ENCODE assay signal across 8 mouse cellular contexts in genomic region chr19:4865147-4865546, GRCm38 (mm10). TPM values are rescaled to one million over a fixed set of nuclear protein-coding genes. Genes with fewer than 3 reads are reported as not detected.
DNase-seq lines count a peak whose midpoint lies in the region; ATAC-seq and TF ChIP-seq lines count a peak whose summit lies in the region.

No protein-coding gene starts in this region.

- 3% methylated on average over 17 of the region's 17 CpGs for WGBS in forebrain, embryonic 14.5 days
- WGBS in neural tube, embryonic 13.5 days, result 9% methylated on average over 17 of the region's 17 CpGs

- no peak for TF ChIP-seq EP300 in CH12.LX (IDR thresholded peaks at IDR 0.05; ENCODE audit: low read length)

- H3K4me1 ChIP-seq in CH12.LX (ENCODE audit: control insufficient read depth in 1 of 2, insufficient read depth in 2 of 2), result peaks cover 0 to 3% of the 10 kb centered on the region in 2 experiments; a peak in 1 of 4 replicates
- H3K4me1 ChIP-seq in forebrain, embryonic 14.5 days (ENCODE audit: control insufficient read depth, insufficient read depth, low read length), result no peaks in the 10 kb centered on the region
- peaks cover 4% of the 10 kb centered on the region; the same call in 1 of the 2 replicates for H3K4me1 ChIP-seq in neural tube, embryonic 13.5 days (replicated peaks)

- no peak for TF ChIP-seq CTCF in CH12.LX (conservative IDR thresholded peaks at IDR 0.05 in 1 of 2, IDR thresholded peaks at IDR 0.05 in 1 of 2; ENCODE audit: low read depth in 2 of 2, low read length in 2 of 2)

- peaks cover 81% of the 10 kb centered on the region for H3K27me3 ChIP-seq in CH12.LX (replicated peaks)
- no peaks in the 10 kb centered on the region for H3K27me3 ChIP-seq in forebrain, embryonic 14.5 days (replicated peaks; ENCODE audit: control insufficient read depth, insufficient read depth, low read length)
- H3K27me3 ChIP-seq in neural tube, embryonic 13.5 days, result peaks cover 18% of the 10 kb centered on the region

- H3K9ac ChIP-seq in CH12.LX (ENCODE audit: insufficient read depth, low read depth), result no peak overlapping the region
- no peak overlapping the region for H3K9ac ChIP-seq in forebrain, embryonic 14.5 days (ENCODE audit: low read length)
- 0 out of 2 replicates have a peak overlapping the region, but pooled peaks have one; percentile 34 for H3K9ac ChIP-seq in neural tube, embryonic 13.5 days

- no peaks in the 10 kb centered on the region for H3K9me3 ChIP-seq in CH12.LX (replicated peaks; ENCODE audit: low read length)
- H3K9me3 ChIP-seq in forebrain, embryonic 14.5 days (replicated peaks; ENCODE audit: control insufficient read depth, low read length), result no peaks in the 10 kb centered on the region
- H3K9me3 ChIP-seq in neural tube, embryonic 13.5 days, result no peaks in the 10 kb centered on the region

- H3K4me2 ChIP-seq in CH12.LX (ENCODE audit: insufficient read depth, low read depth, poor library complexity, severe bottlenecking), result peak overlapping the region; percentile 45
- H3K4me2 ChIP-seq in forebrain, embryonic 14.5 days (ENCODE audit: low read length), result peak overlapping the region; percentile 23; the same call in 1 of the 2 replicates
- peak overlapping the region; percentile 28 for H3K4me2 ChIP-seq in neural tube, embryonic 13.5 days

- in situ Hi-C loops in CH12.LX (cut with MboI; ENCODE audit: low pct_ligation_motif_present, low pct_unique_long_range_greater_than_20kb, low sequenced_read_pairs), result loop anchor here (25.0 kb wide), 2 partner anchors 228 to 378 kb away; partner anchors contain the start of genes 2010003K11Rik, Rce1 and Syt12

- TF ChIP-seq RAD21 in CH12.LX (IDR thresholded peaks at IDR 0.05; ENCODE audit: low read depth, low read length), result no peak

- peak; percentile 56 for DNase-seq in adrenal gland, postnatal 10 days
- DNase-seq in adrenal gland, adult 18-20 months (ENCODE audit: low spot score in 2 of 2), result no peak
- peak; percentile 13 for DNase-seq in CH12.LX (ENCODE audit: extremely low read depth)
- peak; percentile 46 for DNase-seq in forebrain, embryonic 14.5 days (ENCODE audit: low spot score)
- peak; percentile 42 to 64 for DNase-seq in kidney, postnatal 36 days
- DNase-seq in right cerebral cortex, adult 2 months (ENCODE audit: low spot score in 2 of 2), result no peak
- DNase-seq in cerebellum, adult 11 months, result no peak

- H3K27ac ChIP-seq in CH12.LX (ENCODE audit: insufficient read depth, low read depth), result no peak overlapping the region
- H3K27ac ChIP-seq in forebrain, embryonic 14.5 days (ENCODE audit: low read depth, low read length), result no peak overlapping the region
- no peak overlapping the region for H3K27ac ChIP-seq in neural tube, embryonic 13.5 days (replicated peaks)

- no peak for ATAC-seq in forebrain, embryonic 14.5 days
- ATAC-seq in neural tube, embryonic 13.5 days (ENCODE audit: low read depth), result no peak

- no peaks in the 10 kb centered on the region for H3K36me3 ChIP-seq in CH12.LX (replicated peaks in 1 of 2; ENCODE audit: control insufficient read depth in 1 of 2, insufficient read depth in 1 of 2, low read length in 1 of 2)
- no peaks in the 10 kb centered on the region for H3K36me3 ChIP-seq in forebrain, embryonic 14.5 days (ENCODE audit: control insufficient read depth, insufficient read depth, low read length)
- H3K36me3 ChIP-seq in neural tube, embryonic 13.5 days, result peaks cover 15% of the 10 kb centered on the region

- dilution Hi-C loops in CH12.LX (cut with MboI; ENCODE audit: extremely low pct_ligation_motif_present, extremely low pct_unique_long_range_greater_than_20kb, low sequenced_read_pairs), result no loop called here

- no peaks in the 10 kb centered on the region for H3K79me2 ChIP-seq in CH12.LX (replicated peaks; ENCODE audit: control insufficient read depth, extremely low read depth, insufficient read depth, poor library complexity, severe bottlenecking)

- no peak for TF ChIP-seq POLR2A in CH12.LX (IDR thresholded peaks at IDR 0.05; ENCODE audit: low read depth, low read length)

- no peak overlapping the region for H3K4me3 ChIP-seq in CH12.LX (replicated peaks in 1 of 3; ENCODE audit: low read depth in 2 of 3, low read length in 2 of 3, poor library complexity in 1 of 3)
- H3K4me3 ChIP-seq in forebrain, embryonic 14.5 days (ENCODE audit: low read depth, low read length), result no peak overlapping the region
- no peak overlapping the region for H3K4me3 ChIP-seq in neural tube, embryonic 13.5 days

TF ChIP-seq in CH12.LX, 34 proteins besides CTCF, POLR2A, EP300 and RAD21:
- TF ChIP-seq ELF1 (IDR thresholded peaks at IDR 0.05; ENCODE audit: low read depth, low read length) (no peak), MAX (IDR thresholded peaks at IDR 0.05; ENCODE audit: low read length) (no peak), NRF1 (IDR thresholded peaks at IDR 0.05; ENCODE audit: low read depth, low read length) (no peak), POLR2AphosphoS2 (IDR thresholded peaks at IDR 0.05; ENCODE audit: low read depth, low read length) (no peak), KAT2A (IDR thresholded peaks at IDR 0.05; ENCODE audit: insufficient replicate concordance, low read length) (no peak), CHD2 (IDR thresholded peaks at IDR 0.05; ENCODE audit: low read length) (no peak), MAFK (IDR thresholded peaks at IDR 0.05; ENCODE audit: insufficient replicate concordance, low read length) (no peak), ZC3H11A (IDR thresholded peaks at IDR 0.05; ENCODE audit: low read depth, low read length) (no peak), ETS1 (conservative IDR thresholded peaks at IDR 0.05; ENCODE audit: low read depth, low read length) (no peak), ZMIZ1 (IDR thresholded peaks at IDR 0.05; ENCODE audit: low read depth, low read length) (no peak), SIN3A (IDR thresholded peaks at IDR 0.05; ENCODE audit: low read length) (no peak), TCF12 (IDR thresholded peaks at IDR 0.05; ENCODE audit: low read depth, low read length) (no peak), ZKSCAN1 (IDR thresholded peaks at IDR 0.05; ENCODE audit: borderline replicate concordance, low read depth, low read length) (no peak), GABPA (IDR thresholded peaks at IDR 0.05; ENCODE audit: insufficient replicate concordance, low read depth, low read length) (no peak), NELFE (IDR thresholded peaks at IDR 0.05; ENCODE audit: low read depth, low read length) (no peak), TBP (conservative IDR thresholded peaks at IDR 0.05; ENCODE audit: low read depth, low read length) (no peak)

RNA-seq across cellular contexts. Expression of gene Ctsf, which starts 10.2 kb away (rescaled TPM):
- 100 to 1,000 TPM; 205 to 216 TPM for total RNA-seq in adrenal gland, postnatal 10 days (2021)
- 100 to 1,000 TPM; 318 to 345 TPM for total RNA-seq in adrenal gland, adult 18-20 months (2021)
- total RNA-seq in CH12.LX (2012; rRNA removed), result not detected in 2 replicates
- total RNA-seq in CH12.LX (2014; rRNA removed), result not detected in 2 replicates
- polyA plus RNA-seq in CH12.LX (2012; ENCODE audit: insufficient read length, low read depth), result not detected in 2 replicates
- polyA plus RNA-seq in forebrain, embryonic 14.5 days (2014; fragmentation: Nextera tagmentation; extraction: Ambion mirVana), result 43.9 and 51.5 TPM in 2 replicates
- polyA plus RNA-seq in neural tube, embryonic 13.5 days (2015; fragmentation: Nextera tagmentation; extraction: Ambion mirVana), result 66.7 and 70.4 TPM in 2 replicates

RNA-seq across cellular contexts. Expression of gene Actn3, which starts 12.6 kb away (rescaled TPM):
- total RNA-seq in adrenal gland, postnatal 10 days (2021), result 10 to 100 TPM; 70.8 to 96.2 TPM
- 1 to 10 TPM in 1 of 2 experiments, under 1 TPM in 1; 0.73 to 1.5 TPM for total RNA-seq in adrenal gland, adult 18-20 months (2021)
- total RNA-seq in CH12.LX (2012; rRNA removed) (0.34 and 0.67 TPM in 2 replicates), CH12.LX (2014; rRNA removed) (0.32 TPM in 1 of 2 replicates, not detected in the other)
- polyA plus RNA-seq in CH12.LX (2012; ENCODE audit: insufficient read length, low read depth), result 0.37 and 0.41 TPM in 2 replicates
- polyA plus RNA-seq in forebrain, embryonic 14.5 days (2014; fragmentation: Nextera tagmentation; extraction: Ambion mirVana), result 0.78 and 0.88 TPM in 2 replicates
- polyA plus RNA-seq in neural tube, embryonic 13.5 days (2015; fragmentation: Nextera tagmentation; extraction: Ambion mirVana), result 3.1 and 3.2 TPM in 2 replicates

RNA-seq across cellular contexts. Expression of gene Zdhhc24, which starts 13.3 kb away (rescaled TPM):
- 10 to 100 TPM; 12.5 to 13.9 TPM for total RNA-seq in adrenal gland, postnatal 10 days (2021)
- 10 to 100 TPM; 16.9 to 20.5 TPM for total RNA-seq in adrenal gland, adult 18-20 months (2021)
- total RNA-seq in CH12.LX (2012; rRNA removed), result 8.0 and 8.4 TPM in 2 replicates
- 4.5 and 5.0 TPM in 2 replicates for total RNA-seq in CH12.LX (2014; rRNA removed)
- polyA plus RNA-seq in CH12.LX (2012; ENCODE audit: insufficient read length, low read depth), result 4.7 and 5.0 TPM in 2 replicates
- 11.4 and 12.9 TPM in 2 replicates for polyA plus RNA-seq in forebrain, embryonic 14.5 days (2014; fragmentation: Nextera tagmentation; extraction: Ambion mirVana)
- polyA plus RNA-seq in neural tube, embryonic 13.5 days (2015; fragmentation: Nextera tagmentation; extraction: Ambion mirVana), result 19.5 and 22.1 TPM in 2 replicates

RNA-seq across cellular contexts. Expression of gene Ccdc87, which starts 26.0 kb away (rescaled TPM):
- under 1 TPM in 1 of 2 experiments, not detected in 1; 0.12 TPM for total RNA-seq in adrenal gland, postnatal 10 days (2021)
- total RNA-seq in adrenal gland, adult 18-20 months (2021), result under 1 TPM in 1 of 2 experiments, not detected in 1; 0.13 TPM
- not detected in 2 replicates for total RNA-seq in CH12.LX (2012; rRNA removed)
- not detected in 2 replicates for total RNA-seq in CH12.LX (2014; rRNA removed)
- not detected in 2 replicates for polyA plus RNA-seq in CH12.LX (2012; ENCODE audit: insufficient read length, low read depth)
- 0.50 and 0.69 TPM in 2 replicates for polyA plus RNA-seq in forebrain, embryonic 14.5 days (2014; fragmentation: Nextera tagmentation; extraction: Ambion mirVana)
- 0.35 and 0.45 TPM in 2 replicates for polyA plus RNA-seq in neural tube, embryonic 13.5 days (2015; fragmentation: Nextera tagmentation; extraction: Ambion mirVana)

RNA-seq across cellular contexts. Expression of gene Ccs, which starts 26.0 kb away (rescaled TPM):
- 100 to 1,000 TPM; 109 to 114 TPM for total RNA-seq in adrenal gland, postnatal 10 days (2021)
- 100 to 1,000 TPM in 1 of 2 experiments, 10 to 100 TPM in 1; 94.4 to 109 TPM for total RNA-seq in adrenal gland, adult 18-20 months (2021)
- total RNA-seq in CH12.LX (2012; rRNA removed), result 42.1 and 42.6 TPM in 2 replicates
- 25.6 and 30.7 TPM in 2 replicates for total RNA-seq in CH12.LX (2014; rRNA removed)
- polyA plus RNA-seq in CH12.LX (2012; ENCODE audit: insufficient read length, low read depth), result 32.0 and 39.1 TPM in 2 replicates
- polyA plus RNA-seq in forebrain, embryonic 14.5 days (2014; fragmentation: Nextera tagmentation; extraction: Ambion mirVana), result 34.3 and 40.1 TPM in 2 replicates
- 43.7 and 44.7 TPM in 2 replicates for polyA plus RNA-seq in neural tube, embryonic 13.5 days (2015; fragmentation: Nextera tagmentation; extraction: Ambion mirVana)

Comparison
In these comparisons a context has a peak if more than half of its experiments do, and no peak if none do; other contexts are left out.
1. DNase-seq: peak in adrenal gland, postnatal 10 days (single experiment), CH12.LX (single experiment), forebrain, embryonic 14.5 days (single experiment) and kidney, postnatal 36 days (2 of 2); none in adrenal gland, adult 18-20 months (0 of 2), right cerebral cortex, adult 2 months (0 of 2) and cerebellum, adult 11 months (single experiment).
2. RNA of gene Actn3, which starts 12.6 kb away (total RNA-seq): 70.8 to 96.2 TPM in adrenal gland, postnatal 10 days; 0.73 to 1.5 TPM in adrenal gland, adult 18-20 months and 0.32 to 0.67 TPM in CH12.LX; every median in the first group is over 10 times any median in the second.
3. RNA of gene Ctsf, which starts 10.2 kb away (total RNA-seq): 318 to 345 TPM in adrenal gland, adult 18-20 months and 205 to 216 TPM in adrenal gland, postnatal 10 days; not detected in CH12.LX; every median in the first group is over 100 times any median in the second.
4. Peak in every context shown above with its lines, with median percentiles within 50 percentile points of each other: H3K4me2 ChIP-seq.